Mouse (Mus musculus) cerebellum, adult 2 months (tissue): ENCODE measurements around the gene Pwwp2b.

Experiments used
- CTCF ChIP-seq: fragments of 200-500 bp; IDR thresholded peaks from 2 replicates; pipeline ENCODE4 v1.5.1; 2011; ENCODE audit warnings: low read depth, mild to moderate bottlenecking, control low read depth, low read length, moderate library complexity, borderline replicate concordance; ENCODE audit not compliant: insufficient read depth
- POLR2A ChIP-seq: fragments of 200-500 bp; IDR thresholded peaks from 2 replicates; pipeline ENCODE4 v1.6.1; 2011; ENCODE audit warnings: low read length, control low read depth, borderline replicate concordance; ENCODE audit not compliant: insufficient read depth

- TF ChIP-seq CTCF, result no peak
- no peak for TF ChIP-seq POLR2A
Observed at GRCm38 (mm10) chr7:139226416-139226815, 21.9 kb upstream of the Pwwp2b start.
